Mouse (Mus musculus): ENCODE data around the gene Luc7l3.

DNA sequence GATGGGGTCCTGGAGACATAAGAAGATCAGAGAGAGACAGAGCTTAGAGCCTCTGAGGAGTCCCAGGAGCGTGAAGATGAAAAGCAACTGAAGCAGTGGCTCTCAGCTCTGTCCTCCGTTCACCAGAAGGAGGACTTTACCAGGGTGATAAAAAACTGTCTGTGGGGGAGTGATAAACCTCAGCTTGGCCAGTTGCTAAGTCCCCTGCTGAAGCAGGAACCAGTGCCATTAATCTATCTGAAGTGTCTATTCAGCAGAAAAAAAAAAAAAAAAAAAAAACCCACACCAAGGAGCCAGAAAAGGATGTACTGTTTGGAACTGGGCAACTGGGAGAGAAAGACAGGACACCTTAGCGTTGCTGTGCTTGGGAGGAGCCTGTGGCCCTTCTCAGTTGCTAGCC lies 29.3 kb upstream of the Luc7l3 start:
- TF ChIP-seq CTCF (IDR thresholded peaks at IDR 0.05; ENCODE audit: low read depth, low read length) = no peak
- no peak for TF ChIP-seq POLR2A (IDR thresholded peaks at IDR 0.05; ENCODE audit: extremely low read depth, insufficient read depth, low read length)

All from liver, adult 2 months (tissue).